ENCODE assay signal across 13 mouse cellular contexts in the genomic region with DNA sequence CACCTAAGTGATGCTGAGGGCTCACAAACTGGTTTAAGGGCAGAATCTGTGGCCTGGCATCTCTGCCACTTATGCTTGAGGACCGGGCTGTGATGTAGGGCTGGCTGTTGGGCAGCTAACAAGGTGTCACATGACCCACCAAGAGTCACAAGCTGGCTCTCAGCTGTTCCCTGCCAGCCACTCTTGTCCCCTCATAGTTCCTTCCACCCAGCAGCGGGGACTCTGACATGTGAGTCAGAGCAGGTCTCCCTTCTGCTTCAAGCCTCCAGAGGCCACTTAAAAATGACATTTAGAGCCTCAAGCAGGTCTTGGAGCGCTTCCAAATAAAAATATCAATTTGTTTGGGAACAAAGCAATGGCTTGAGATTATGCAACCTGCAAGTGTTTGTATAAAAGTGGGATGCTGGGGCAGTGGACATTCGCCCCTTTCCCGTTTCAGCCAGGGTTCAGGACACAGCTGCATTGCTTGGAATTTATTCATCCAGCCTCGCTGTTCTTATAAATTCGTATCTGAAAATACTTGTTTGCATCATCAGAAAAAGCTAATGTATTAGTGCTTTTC.
DNase-seq lines count a peak whose midpoint lies in the region; ATAC-seq lines count a peak whose summit lies in the region.
"Had no signal": no experiment of that assay in that cellular context is flagged by ENCODE, and none has a peak within 500 bp of the region (broad histone marks: within the 10 kb centered on the region; RNA-seq: fewer than 3 reads in every experiment).

No protein-coding gene starts in this region.

- H3K4me1 ChIP-seq in forebrain, embryonic 13.5 days: 0 out of 2 replicates have a peak, but pooled peaks cover 3% of the 10 kb centered on the region
- H3K4me1 ChIP-seq in forebrain, embryonic 10.5 days: peaks cover 28% of the 10 kb centered on the region
- H3K4me1 ChIP-seq in limb, embryonic 13.5 days: peaks cover 44% of the 10 kb centered on the region

- no peak overlapping the region for H3K4me2 ChIP-seq in forebrain, embryonic 13.5 days
- no peak overlapping the region for H3K4me2 ChIP-seq in limb, embryonic 13.5 days (replicated peaks)
- H3K4me2 ChIP-seq: embryonic facial prominence, embryonic 13.5 days; hindbrain, embryonic 14.5 days had no signal

- H3K9me3 ChIP-seq in forebrain, embryonic 13.5 days (replicated peaks): no peaks in the 10 kb centered on the region
- no peaks in the 10 kb centered on the region for H3K9me3 ChIP-seq in forebrain, embryonic 10.5 days
- H3K9me3 ChIP-seq in limb, embryonic 13.5 days: 0 out of 2 replicates have a peak, but pooled peaks cover 6% of the 10 kb centered on the region
- H3K9me3 ChIP-seq: embryonic facial prominence, embryonic 13.5 days had no signal

- ATAC-seq in forebrain, embryonic 13.5 days: no peak
- ATAC-seq in limb, embryonic 13.5 days (ENCODE audit: low FRiP score, low read depth): no peak

- no peaks in the 10 kb centered on the region for H3K36me3 ChIP-seq in forebrain, embryonic 13.5 days (ENCODE audit: poor library complexity, severe bottlenecking)
- H3K36me3 ChIP-seq in forebrain, embryonic 10.5 days (replicated peaks): no peaks in the 10 kb centered on the region
- no peaks in the 10 kb centered on the region for H3K36me3 ChIP-seq in limb, embryonic 13.5 days
- H3K36me3 ChIP-seq: embryonic facial prominence, embryonic 13.5 days had no signal

- no peak overlapping the region for H3K4me3 ChIP-seq in forebrain, embryonic 13.5 days
- no peak overlapping the region for H3K4me3 ChIP-seq in forebrain, embryonic 10.5 days
- no peak overlapping the region for H3K4me3 ChIP-seq in limb, embryonic 13.5 days
- H3K4me3 ChIP-seq: embryonic facial prominence, embryonic 13.5 days had no signal

- WGBS in forebrain, embryonic 13.5 days: 76% methylated on average over 7 of the region's 7 CpGs
- WGBS in forebrain, embryonic 10.5 days: 90% methylated on average over 7 of the region's 7 CpGs
- WGBS in limb, embryonic 13.5 days: 75% methylated on average over 7 of the region's 7 CpGs

- DNase-seq in forebrain, embryonic 10.5 days (ENCODE audit: extremely low spot score, low spot score): no peak
- DNase-seq in 3134 (ENCODE audit: extremely low read depth, insufficient read length, low spot score) (peak; percentile 10), MN1 (ENCODE audit: low spot score) (peak; percentile 67)
- DNase-seq in spleen, postnatal 14 days (ENCODE audit: low spot score in 2 of 2): no peak
- DNase-seq in frontal cortex, postnatal 36 days (ENCODE audit: low spot score in 2 of 2): no peak
- DNase-seq in layer of hippocampus, postnatal 36 days: no peak
- DNase-seq: kidney, adult 2 months; left cerebral cortex, postnatal 4 days; thymus, postnatal 4 days had no signal

- no peak overlapping the region for H3K9ac ChIP-seq in forebrain, embryonic 13.5 days
- no peak overlapping the region for H3K9ac ChIP-seq in limb, embryonic 13.5 days
- H3K9ac ChIP-seq: embryonic facial prominence, embryonic 13.5 days; hindbrain, embryonic 14.5 days had no signal

- 0 out of 2 replicates have a peak overlapping the region, but pooled peaks have one; percentile 4 for H3K27ac ChIP-seq in forebrain, embryonic 13.5 days
- H3K27ac ChIP-seq in forebrain, embryonic 10.5 days: no peak overlapping the region
- peak overlapping the region; percentile 2; the same call in 1 of the 2 replicates for H3K27ac ChIP-seq in limb, embryonic 13.5 days
- H3K27ac ChIP-seq: embryonic facial prominence, embryonic 13.5 days; hindbrain, embryonic 14.5 days had no signal

- H3K27me3 ChIP-seq in forebrain, embryonic 13.5 days: no peaks in the 10 kb centered on the region
- H3K27me3 ChIP-seq in forebrain, embryonic 10.5 days (ENCODE audit: poor library complexity, severe bottlenecking): no peaks in the 10 kb centered on the region
- 0 out of 2 replicates have a peak, but pooled peaks cover 4% of the 10 kb centered on the region for H3K27me3 ChIP-seq in limb, embryonic 13.5 days
- H3K27me3 ChIP-seq: embryonic facial prominence, embryonic 13.5 days had no signal

Comparison
In these comparisons a context has a peak if more than half of its experiments do, and no peak if none do; other contexts are left out.
1. DNase-seq: peak in 3134 (single experiment) and MN1 (single experiment); none in forebrain, embryonic 10.5 days (single experiment), spleen, postnatal 14 days (0 of 2), frontal cortex, postnatal 36 days (0 of 2) and layer of hippocampus, postnatal 36 days (0 of 2).